Mouse (Mus musculus) olfactory bulb, adult 2 months (tissue): ENCODE measurements around the gene Siva1. TPM values are rescaled to one million over a fixed set of nuclear protein-coding genes. Genes with fewer than 3 reads are reported as not detected.

Experiments used
- H3K27ac ChIP-seq: fragments of 200-500 bp; 2 replicates; pipeline ENCODE4 v1.5.1; 2012; ENCODE audit warnings: low read depth, low read length; ENCODE audit not compliant: insufficient read depth
- H3K4me1 ChIP-seq: fragments of 200-500 bp; 2 replicates; pipeline ENCODE4 v1.6.1; 2012; ENCODE audit warnings: low read length; ENCODE audit not compliant: control insufficient read depth, insufficient read depth
- H3K4me3 ChIP-seq: fragments of 200-500 bp; 2 replicates; pipeline ENCODE4 v1.5.1; 2012; ENCODE audit warnings: mild to moderate bottlenecking, low read depth, low read length, moderate library complexity; ENCODE audit not compliant: insufficient read depth
- CTCF ChIP-seq: fragments of 200-500 bp; IDR thresholded peaks from 2 replicates; pipeline ENCODE4 v1.5.1; 2012; ENCODE audit warnings: low read depth, mild to moderate bottlenecking, low read length, moderate library complexity; ENCODE audit not compliant: insufficient read depth
- POLR2A ChIP-seq: fragments of 200-500 bp; IDR thresholded peaks from 2 replicates; pipeline ENCODE4 v1.6.1; 2012; ENCODE audit warnings: mild to moderate bottlenecking, low read depth, low read length, moderate library complexity; ENCODE audit not compliant: insufficient read depth
- whole genome bisulfite sequencing: fragments of 180-500 bp; shearing (Covaris S2); methylation state at CpG from one replicate; pipeline ENCODE4 v1.1.7; 2018; 5-methylcytosine and 5-hydroxymethylcytosine counted together
- polyA plus RNA-seq: library from polyadenylated mRNA; stranded (reverse); fragments of >200 nt; gene quantifications from 2 replicates; pipeline ENCODE4 v1.2.4, GENCODE M21; 2012; ENCODE audit warnings: low replicate concordance; ENCODE audit not compliant: missing spikeins, insufficient read depth, insufficient read length

Gene Siva1
- polyA plus RNA-seq, 1 experiment: not detected

GRCm38 (mm10) chr12:112630029-112630428, 14.4 kb upstream of the Siva1 start:
- no peak overlapping the region for H3K27ac ChIP-seq
- TF ChIP-seq POLR2A (no peak), CTCF (no peak)
- no peak overlapping the region for H3K4me3 ChIP-seq
- 95% methylated on average over 12 of the region's 12 CpGs for WGBS
- peaks cover 13% of the 10 kb centered on the region for H3K4me1 ChIP-seq

DNA sequence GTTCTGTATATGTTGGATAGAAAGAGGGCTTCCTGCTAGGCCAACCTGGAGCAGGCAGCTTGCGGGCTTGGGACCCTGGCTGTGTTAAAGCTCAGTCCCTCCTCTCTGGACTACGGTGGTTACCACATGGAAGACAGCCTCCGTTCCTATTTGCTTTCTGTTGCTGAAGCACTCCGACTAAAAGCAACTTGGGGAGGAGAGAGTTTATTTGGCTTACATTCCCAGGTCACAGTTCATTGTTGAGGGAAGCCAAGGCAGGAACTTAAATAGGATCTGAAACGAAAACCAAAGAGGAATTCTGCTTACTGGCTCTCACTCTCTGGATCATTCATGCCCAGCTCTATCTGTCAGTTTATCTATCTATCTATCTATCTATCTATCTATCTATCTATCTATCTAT, 13.7 kb upstream of the Siva1 start:
- WGBS: 87% methylated on average over 5 of the region's 5 CpGs
- TF ChIP-seq POLR2A (no peak), CTCF (no peak)
- Histone ChIP-seq H3K27ac (no peak overlapping the region), H3K4me3 (no peak overlapping the region), H3K4me1 (peaks cover 13% of the 10 kb centered on the region)

DNA sequence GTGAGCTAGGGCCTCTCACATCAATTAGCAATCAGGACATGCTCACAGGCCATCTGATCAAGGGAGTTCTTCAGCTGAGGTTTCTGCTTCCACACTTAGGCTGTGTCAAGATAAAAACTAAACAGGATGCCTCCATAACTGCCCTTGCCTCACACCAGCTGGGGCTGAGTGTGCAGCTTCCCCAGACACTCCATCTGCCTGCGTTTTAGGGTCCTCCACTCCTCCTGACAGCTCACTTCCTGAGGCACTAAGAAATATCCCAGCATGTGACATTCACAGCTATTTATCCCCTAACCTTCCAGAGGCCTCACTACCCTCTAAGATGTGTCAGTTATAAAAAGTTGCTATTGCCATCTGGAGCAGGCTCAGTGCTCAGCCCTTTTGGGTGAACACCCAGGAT, 13.0 kb upstream of the Siva1 start:
- WGBS: 53% methylated on average over 1 of the region's 1 CpGs
- TF ChIP-seq POLR2A (no peak), CTCF (no peak)
- Histone ChIP-seq H3K27ac (no peak overlapping the region), H3K4me3 (no peak overlapping the region), H3K4me1 (peaks cover 13% of the 10 kb centered on the region)

GRCm38 (mm10) chr12:112632084-112632777, 12.2 kb upstream of the Siva1 start:
- Histone ChIP-seq H3K4me3 (no peak overlapping the region), H3K4me1 (peaks cover 13% of the 10 kb centered on the region), H3K27ac (no peak overlapping the region)
- 85% methylated on average over 11 of the region's 11 CpGs for WGBS
- TF ChIP-seq POLR2A: no peak
- TF ChIP-seq CTCF: no peak

DNA sequence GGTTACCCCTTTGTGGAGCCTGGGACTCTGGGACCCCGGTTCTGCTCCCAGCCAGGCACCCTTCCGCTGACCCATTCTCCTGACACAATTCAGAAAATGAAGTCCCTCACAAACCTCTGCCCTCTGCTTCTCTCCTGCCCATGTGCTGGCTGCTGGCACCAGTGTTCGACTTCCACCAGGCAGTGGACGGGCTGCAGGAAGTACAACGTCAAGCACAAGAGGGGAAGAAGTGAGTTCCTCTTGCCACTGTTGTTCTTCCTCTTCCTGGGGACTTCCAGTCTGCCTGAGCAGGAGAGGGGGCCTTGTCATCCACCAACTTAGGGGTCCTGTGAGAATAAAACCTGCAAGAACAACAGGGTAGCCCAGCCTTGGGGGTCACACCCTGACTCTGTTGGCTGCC, 11.6 kb upstream of the Siva1 start:
- H3K4me1 ChIP-seq: peaks cover 13% of the 10 kb centered on the region
- WGBS: 90% methylated on average over 5 of the region's 5 CpGs
- TF ChIP-seq CTCF (no peak), POLR2A (no peak)
- no peak overlapping the region for H3K27ac ChIP-seq
- H3K4me3 ChIP-seq: no peak overlapping the region

GRCm38 (mm10) chr12:112633686-112634085, 10.8 kb upstream of the Siva1 start:
- no peak overlapping the region for H3K4me3 ChIP-seq
- H3K4me1 ChIP-seq: peaks cover 10% of the 10 kb centered on the region
- 77% methylated on average over 9 of the region's 9 CpGs for WGBS
- H3K27ac ChIP-seq: no peak overlapping the region
- TF ChIP-seq CTCF (no peak), POLR2A (no peak)

GRCm38 (mm10) chr12:112639526-112639925, 5.0 kb upstream of the Siva1 start:
- Histone ChIP-seq H3K4me1 (no peaks in the 10 kb centered on the region), H3K27ac (no peak overlapping the region), H3K4me3 (no peak overlapping the region)
- WGBS: 89% methylated on average over 10 of the region's 10 CpGs
- no peak for TF ChIP-seq POLR2A
- no peak for TF ChIP-seq CTCF

DNA sequence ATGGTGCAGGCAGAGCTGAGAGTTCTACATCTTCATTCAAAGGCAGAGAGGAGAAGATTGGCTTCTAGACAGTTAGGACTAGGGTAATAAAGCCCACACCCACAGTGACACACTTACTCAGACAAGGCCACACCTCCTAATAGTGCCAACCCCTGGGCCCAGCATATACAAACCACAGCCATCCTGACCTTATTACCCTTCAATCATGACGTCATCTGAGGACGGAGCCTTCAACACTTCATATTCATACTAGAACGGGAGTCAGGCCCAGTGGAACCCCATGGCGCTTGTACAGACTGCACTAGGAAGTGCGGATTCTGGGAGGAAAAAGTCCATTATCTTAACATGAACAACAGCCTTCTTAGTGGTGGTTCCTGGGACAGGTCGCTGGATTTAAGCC, 1.4 kb upstream of the Siva1 start:
- WGBS: 92% methylated on average over 6 of the region's 6 CpGs
- Histone ChIP-seq H3K4me3 (no peak overlapping the region), H3K4me1 (peaks cover 25% of the 10 kb centered on the region), H3K27ac (no peak overlapping the region)
- no peak for TF ChIP-seq POLR2A
- no peak for TF ChIP-seq CTCF

DNA sequence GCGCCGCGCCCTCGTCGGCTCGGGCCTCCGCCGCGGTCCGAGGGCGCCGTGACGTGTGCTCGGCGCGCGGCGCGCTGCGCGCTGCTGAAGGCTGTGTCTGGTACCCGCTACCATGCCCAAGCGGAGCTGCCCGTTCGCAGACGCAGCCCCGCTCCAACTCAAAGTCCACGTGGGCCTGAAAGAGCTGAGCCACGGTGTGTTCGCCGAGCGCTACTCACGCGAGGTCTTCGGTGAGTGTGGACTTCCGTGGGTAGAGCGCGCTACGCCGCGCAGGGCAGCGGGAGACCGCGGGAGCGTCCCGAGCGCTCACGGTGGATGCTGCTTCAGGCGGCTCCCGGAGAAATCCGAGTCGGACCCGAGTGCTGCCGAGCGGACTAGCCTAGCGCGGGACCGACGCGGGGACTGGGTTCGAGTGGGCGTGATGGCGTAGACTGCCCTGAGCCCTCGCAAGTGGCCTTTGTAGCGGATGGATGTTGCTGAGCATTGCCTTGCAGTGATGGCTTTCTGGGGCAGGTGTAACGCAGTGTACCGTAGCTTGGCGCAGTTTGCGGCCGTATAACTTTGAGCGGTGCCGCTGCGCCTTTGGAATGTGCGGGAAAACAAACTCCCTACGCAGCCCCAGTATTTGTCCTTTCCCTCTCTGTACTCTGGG, 502 bp downstream of the Siva1 start:
- WGBS: under 1% methylated on average over 75 of the region's 75 CpGs
- Histone ChIP-seq H3K4me1 (peaks cover 35% of the 10 kb centered on the region), H3K27ac (peak overlapping the region; percentile 29; the same call in 1 of the 2 replicates), H3K4me3 (peak overlapping the region; percentile 82)
- no peak for TF ChIP-seq CTCF
- peak; percentile 78 for TF ChIP-seq POLR2A
